Mouse (Mus musculus) adrenal gland, adult 18-20 months (tissue): ENCODE data around the gene Arpc2. TPM values are rescaled to one million over a fixed set of nuclear protein-coding genes. Genes with fewer than 3 reads are reported as not detected.

ENCODE experiments used
- DNase-seq, 2 experiments: peaks; one replicate each; pipeline ENCODE4 v3.0.0; 2021 to 2022; ENCODE audit warnings: low spot score in 2 of 2
- long read RNA-seq, 2 experiments: library from polyadenylated mRNA; stranded (forward); transcript quantifications; one replicate each; pipeline ENCODE4 v2.0.0; 2021
- total RNA-seq, 2 experiments: library from RNA; stranded (reverse); gene quantifications; 1 replicate in 1 of 2; 2 replicates in 1 of 2; pipeline ENCODE4 v1.2.3; 2021

The Arpc2 gene
- 100 to 1,000 TPM; 174 to 191 TPM for total RNA-seq
- long read RNA-seq, experiment 1, transcript Arpc2-201 (10 exons, 1,404 nt) = major isoform, 96 of 161 reads
- long read RNA-seq, experiment 1, transcript Arpc2-203 (11 exons, 1,439 nt) = minor isoform, 52 of 161 reads
- long read RNA-seq, experiment 1, partial matches to known transcripts = 4 of 161 reads
- long read RNA-seq, experiment 1, other reads (novel, unspliced or antisense) = 9 of 161 reads
- long read RNA-seq, experiment 2, transcript Arpc2-203 (11 exons, 1,439 nt) = major isoform, 171 of 352 reads
- long read RNA-seq, experiment 2, transcript Arpc2-201 (10 exons, 1,404 nt) = minor isoform, 135 of 352 reads
- long read RNA-seq, experiment 2, partial matches to known transcripts = 27 of 352 reads
- long read RNA-seq, experiment 2, other reads (novel, unspliced or antisense) = 17 of 352 reads

DNA sequence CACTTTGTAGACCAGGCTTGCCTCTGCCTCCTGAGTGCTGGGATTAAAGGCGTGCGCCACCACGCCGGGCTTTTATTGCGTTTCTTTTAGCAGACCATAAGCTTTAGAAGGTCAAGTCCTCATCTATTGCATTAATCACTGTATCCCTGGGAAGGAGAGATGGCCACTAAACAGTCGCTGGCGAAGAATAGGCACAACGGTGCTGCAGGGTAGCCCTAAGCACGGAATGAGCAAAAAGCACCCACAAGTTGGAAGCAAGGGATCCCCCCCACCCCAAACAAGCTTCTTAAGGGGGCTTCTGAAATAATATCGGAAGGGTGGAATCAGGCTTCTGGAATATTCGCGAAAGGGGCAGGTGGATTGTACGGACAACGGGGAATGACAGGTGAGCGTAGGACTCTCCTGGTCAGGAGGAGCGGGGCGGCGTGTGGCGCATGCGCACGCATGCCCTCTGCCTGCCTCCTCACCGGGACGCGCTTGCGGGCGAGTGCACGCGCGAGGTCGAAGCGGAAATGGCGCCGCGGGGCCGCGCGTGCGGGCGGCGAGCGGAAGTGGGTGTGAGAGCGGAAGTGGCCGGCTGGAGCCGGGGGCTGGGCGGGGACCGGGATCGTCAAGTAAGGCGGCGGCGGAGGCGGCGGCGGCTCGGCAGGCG is at the start of gene Arpc2:
TSS of gene Arpc2 (plus strand) at position 147 of the 652 bp plus-strand sequence.
- peak; percentile 97 to 99 for DNase-seq

DNA sequence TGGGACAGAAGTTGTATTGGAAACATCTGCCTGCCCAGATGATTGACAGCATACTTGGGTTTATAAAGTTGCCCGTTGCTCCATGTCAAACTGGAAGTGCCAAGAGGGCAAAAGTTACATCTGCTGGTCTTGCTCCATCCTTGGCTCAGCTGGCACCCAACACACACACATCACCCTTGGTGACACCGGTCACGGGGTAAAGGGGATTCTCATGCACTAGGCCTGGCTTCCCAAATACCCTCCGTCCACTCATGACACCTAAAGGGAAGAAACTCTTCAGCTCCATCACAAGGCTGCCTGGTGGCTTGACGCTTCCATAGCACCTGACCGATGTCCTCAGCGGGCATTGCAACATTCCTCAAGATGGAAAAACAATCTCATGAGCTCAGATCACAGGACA is 45.4 kb upstream of the Arpc2 start:
- DNase-seq = no peak

DNA sequence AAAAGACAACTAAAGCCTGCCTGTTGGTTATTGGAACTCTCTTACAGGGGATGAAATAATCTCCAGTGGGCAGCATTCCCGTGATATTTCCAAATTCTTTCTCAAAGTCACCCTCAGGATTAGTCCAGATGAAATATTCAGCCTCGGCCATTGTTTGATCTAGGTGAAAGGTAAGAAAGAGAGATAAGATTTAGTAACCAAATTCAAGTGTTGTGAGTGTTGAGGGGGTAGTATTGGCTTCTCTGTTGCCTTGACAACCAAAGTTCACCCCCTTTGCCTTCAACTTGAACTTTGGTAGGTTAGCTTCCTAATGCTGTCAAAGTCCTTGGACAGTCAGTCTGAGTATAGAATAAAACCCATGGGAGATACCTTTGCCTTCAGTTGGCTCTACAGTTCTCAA is 43.2 kb upstream of the Arpc2 start:
- no peak for DNase-seq

DNA sequence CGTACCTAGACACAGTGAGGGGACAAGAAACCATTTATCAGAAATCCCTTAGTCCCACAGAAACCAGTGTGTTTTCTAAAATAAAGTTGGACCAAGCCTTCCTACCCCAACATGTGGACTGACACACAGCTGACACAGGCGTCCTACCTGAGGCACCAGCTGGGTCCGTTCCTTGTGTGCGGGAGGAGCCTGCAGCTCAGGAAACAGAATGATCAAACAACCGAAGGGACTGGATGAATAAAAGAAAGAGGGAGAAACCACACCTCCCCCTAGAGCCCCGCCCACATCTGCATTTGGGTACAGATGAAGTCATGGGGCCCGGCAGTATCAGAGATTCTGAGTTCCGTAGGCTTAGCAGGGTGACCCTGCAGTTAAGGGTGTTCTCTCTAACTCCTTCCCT is 41.4 kb upstream of the Arpc2 start, which contains the start of gene Cxcr1:
TSS of gene Cxcr1 (minus strand) at position 187 of the 400 bp plus-strand sequence.
- no peak for DNase-seq

DNA sequence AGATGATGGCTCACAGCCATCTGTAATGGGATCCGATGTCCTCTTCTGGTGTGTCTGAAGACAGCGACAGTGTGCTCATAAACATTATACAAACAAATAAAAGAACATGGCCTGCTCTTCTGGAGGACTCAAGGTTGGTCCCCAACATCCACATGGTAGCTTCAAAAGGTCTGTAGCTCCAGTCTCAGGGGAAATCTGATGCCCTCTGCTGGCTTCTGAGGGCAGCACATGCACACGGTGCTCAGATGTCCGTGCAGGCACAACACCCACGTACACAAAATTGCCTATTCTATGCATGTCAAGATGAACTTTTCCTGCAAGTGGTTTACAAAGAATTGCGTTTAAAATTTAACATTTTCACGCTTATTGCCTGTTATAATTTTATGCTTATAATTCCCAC is 39.9 kb upstream of the Arpc2 start:
- no peak for DNase-seq

DNA sequence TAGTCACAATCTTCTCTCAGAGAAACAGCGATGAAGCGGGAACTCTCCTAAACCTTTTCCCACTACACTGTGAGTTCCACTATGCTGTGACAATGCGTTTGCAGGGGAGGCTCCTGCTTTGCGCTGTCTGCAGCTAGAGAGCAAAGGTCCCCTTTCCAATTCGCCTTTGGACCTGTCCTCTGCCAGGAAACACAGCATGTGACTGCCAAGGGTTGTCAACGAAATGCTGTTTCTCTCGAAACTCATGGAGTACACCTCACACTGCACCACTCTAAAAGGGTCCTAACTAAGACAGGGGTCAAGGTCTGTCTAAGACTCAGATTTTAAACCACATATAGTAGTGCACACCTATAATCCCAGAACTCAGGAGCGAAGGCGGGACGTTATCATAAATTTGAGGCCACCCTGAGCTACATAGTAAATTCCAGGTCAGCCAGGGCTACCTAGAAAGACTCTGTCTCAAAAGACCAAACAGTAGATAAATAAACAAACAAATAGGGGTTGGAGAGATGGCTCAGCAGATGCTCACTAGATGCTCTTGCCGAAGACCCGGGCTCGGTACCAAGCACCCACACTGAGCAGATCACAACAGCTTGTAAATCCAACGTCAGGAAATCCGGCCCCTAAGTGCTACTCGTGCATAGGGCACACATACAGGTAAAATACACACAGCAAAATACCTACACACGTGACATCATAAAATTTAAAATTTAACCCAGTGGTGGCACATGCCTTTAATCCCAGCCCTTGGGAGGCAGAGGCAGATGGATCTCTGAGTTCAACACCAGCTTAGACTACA is 39.1 kb upstream of the Arpc2 start:
- no peak for DNase-seq

DNA sequence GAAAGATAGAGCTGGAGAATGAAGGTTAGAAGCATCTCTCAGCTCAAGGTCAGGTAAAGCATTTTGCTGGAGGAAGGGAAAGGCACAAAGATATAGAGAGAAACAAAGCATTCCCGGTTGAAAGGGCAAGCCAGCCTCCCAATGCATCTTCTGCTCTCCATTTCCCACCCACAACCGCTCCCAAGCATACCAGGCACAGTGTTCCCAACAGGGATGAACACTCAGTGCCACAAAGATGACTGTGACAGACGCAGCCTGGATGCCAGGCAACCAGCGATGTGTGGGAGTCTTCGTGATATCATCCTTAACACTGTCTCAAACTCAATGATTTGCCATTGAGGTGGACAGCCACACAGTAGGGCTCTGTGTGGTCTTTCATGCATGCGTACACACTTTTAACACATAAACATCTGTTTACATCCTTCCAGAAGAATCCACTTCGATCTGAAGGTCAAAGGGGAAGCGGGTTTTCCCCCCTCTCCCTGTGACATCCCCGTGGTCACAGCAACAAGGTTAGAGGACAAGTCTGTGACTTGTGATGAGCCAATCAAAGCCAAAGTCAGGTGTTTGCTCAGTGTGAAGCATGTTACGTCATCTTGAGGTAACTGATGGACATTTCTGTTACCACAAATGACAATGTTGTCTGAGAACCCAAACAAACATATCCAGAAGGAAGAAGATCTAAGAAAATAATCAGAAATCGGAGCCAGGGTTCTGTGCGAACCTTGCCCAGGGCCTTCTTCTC is 38.0 kb upstream of the Arpc2 start:
- DNase-seq = no peak

DNA sequence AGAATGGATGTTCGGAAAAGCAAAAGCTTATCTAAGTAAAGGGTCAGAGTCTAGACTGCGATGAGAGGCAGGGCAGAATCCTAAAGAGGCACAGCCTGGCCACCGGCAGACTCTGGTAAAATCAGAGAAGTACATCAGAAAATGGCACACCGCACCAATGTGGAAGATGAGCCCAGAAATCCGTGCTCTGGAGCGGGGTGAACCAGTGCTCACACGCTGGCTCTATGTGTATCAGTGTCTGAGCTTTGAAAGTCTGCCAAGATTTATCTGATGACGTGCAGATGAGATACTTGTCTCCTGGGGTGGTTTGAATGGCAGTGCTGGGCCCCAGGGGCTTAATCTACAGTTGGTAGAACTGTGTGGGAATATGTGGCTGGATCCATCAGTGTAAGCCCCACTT is 36.8 kb upstream of the Arpc2 start:
- DNase-seq = no peak

DNA sequence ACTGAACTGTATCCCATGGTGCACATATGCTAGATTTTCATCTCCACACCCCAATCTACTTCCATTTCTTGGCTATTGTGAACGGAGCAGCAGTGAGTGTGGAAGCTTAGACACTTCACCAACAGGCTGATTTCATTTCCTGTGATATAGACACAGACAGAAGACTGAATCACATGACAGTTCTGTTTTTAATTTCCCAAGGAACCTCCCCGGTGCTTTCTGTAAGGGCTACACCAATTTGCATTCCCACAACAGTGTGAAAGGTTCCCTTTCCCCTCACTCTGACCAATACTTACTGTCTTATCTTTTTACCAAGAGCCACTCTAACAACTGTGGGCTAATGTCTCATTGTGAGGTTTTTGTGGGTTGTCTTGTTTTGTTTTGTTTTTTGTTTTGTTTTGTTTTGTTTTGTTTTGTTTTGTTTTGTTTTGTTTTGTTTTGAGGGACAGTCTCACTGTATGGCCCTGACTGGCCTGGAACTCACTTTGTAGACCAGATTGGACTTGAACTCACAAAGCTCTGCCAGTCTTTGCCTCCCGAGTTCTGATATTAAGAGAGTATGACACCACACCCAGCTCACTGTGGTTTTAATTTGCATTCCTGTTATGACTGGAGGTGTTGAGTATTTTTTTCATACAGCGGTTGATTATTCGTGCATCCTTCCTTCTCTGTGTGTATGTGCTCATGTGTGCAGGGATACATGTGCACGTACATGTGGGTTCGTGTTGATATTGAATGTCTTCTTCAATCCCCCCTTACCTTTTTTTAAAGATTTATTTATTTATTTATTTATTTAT is 34.6 kb upstream of the Arpc2 start:
- DNase-seq = no peak

DNA sequence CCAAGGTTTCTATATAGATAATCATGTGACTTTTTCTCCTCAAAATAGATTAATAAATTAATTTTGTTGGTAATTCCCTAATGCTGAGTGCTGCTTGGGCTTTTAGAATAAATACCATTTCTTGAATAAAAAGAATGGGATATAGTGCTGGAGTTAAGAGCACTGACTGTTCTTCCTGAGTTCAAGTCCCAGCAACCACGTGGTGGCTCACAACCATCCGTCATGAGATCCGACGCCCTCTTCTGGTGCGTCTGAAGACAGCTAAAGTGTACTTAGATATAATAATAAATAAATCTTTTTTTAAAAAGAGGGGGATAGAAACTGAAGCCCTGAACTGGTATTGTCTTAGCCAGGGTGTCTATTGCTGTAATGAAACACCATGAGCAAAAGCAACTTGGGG is 32.4 kb upstream of the Arpc2 start:
- no peak for DNase-seq

DNA sequence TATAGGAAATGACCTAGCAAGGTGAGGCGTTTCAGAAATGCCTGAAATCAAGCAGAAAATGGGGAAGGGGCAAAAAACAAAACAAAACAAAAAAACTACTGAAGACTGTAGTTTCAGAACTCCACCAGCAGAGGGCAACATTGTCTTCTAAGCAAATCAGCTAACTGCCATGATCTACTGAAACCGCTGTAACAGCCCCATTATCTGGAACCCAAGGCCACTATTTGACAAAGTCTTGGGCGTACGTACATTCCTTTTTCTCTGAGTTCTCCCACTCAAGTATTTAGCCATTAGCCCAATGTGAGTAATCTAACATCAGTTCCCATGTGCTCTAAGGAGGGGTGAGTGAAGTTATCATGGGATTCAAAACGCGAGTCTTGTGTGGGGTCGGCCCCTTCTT is 30.0 kb upstream of the Arpc2 start:
- DNase-seq = peak in 1 of 2 experiments; percentile 5

DNA sequence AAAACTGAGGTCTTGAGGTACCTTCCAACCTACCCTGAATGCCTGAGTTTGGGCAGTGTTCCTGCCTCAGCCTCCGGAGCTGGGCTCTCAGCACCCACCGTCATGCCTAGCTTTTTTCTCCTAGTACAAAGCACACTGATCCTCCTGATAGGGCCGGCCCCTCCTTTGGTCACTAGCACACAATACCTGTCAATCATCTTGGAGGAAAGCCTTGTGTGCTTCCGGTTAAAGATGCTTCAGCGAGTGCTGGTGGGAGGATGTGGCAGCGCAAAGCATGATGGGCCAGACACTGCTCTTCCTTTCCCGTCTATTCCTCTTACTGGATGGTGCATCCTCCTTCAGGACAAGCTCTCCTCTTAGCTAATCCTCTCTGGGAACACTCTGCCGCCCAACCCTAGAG is 29.2 kb upstream of the Arpc2 start:
- no peak for DNase-seq

DNA sequence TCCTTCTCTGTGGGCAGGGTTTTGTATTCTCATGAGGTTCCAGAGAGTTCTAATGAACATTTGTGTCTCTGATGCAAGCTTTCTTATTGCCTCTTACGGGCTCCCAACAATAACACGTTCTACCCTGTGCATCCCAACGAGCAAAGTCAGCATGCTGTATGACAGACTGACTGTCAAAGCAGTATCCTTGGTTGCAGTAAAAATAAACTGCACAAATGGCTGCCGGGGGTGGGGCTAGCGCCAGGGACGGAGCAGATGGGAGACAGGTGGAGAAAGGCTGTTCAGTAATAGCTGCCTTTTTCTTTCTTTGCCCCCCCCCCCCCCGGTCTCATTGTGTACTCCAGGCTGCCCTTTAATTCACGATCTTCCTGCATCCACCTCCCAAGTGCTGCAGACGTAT is 28.0 kb upstream of the Arpc2 start:
- DNase-seq = no peak

DNA sequence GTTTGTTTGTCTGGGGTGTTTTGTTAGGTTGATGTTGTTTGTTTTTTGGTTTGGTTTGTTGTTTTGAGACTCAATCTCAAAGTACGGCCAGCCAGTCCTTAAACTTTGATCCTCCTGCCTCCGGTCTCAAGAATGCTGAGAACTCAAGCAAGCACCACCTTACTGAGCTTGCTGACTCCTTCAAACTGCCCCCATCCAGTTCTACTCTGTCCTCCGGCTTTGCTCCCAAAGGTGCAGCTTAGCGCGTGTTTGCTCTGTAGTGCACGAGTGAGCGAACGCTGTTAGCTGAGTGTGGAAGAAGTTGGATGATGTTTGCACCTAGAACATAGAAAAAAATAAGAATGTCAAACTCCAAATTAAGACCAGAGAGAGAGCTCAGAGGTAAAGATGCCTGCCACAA is 26.9 kb upstream of the Arpc2 start:
- DNase-seq = no peak

DNA sequence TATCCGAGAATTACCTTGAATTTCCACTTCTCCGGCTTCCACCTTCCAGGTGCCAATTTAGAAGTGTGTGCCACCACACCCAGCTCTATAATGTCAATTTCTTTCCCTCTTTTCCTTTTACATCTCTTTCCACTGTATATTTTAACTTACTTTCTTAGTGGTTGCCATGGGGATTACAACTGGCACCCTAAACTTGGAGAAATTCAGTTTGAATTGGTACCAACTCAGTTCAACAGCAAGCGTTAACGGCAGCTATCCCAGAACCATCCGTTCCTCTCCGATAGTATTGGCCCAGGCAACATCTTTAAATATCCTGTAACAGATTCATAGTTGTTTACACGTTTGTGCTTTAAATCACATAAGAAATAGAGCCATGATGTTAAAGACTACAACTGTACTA is 16.0 kb upstream of the Arpc2 start:
- DNase-seq = no peak

DNA sequence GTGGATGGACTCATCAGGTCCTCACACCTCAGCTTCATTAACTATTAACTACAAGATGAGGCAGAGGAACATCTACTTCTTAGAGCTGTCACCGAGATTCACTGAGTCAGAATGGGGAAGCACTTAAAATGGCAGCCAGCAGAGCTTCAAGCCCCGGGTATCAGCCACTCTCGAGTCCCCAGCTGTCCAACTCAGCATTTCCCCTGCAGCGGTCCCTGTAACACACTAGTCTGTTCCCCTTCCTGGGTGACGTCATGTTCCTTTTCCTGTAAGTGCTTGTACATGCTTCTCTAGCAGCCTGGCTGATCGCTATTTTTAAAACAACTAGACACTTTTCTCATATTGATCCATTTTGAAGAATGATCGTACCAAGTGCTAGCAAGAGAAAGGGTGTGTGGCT is 8.6 kb upstream of the Arpc2 start:
- no peak for DNase-seq

DNA sequence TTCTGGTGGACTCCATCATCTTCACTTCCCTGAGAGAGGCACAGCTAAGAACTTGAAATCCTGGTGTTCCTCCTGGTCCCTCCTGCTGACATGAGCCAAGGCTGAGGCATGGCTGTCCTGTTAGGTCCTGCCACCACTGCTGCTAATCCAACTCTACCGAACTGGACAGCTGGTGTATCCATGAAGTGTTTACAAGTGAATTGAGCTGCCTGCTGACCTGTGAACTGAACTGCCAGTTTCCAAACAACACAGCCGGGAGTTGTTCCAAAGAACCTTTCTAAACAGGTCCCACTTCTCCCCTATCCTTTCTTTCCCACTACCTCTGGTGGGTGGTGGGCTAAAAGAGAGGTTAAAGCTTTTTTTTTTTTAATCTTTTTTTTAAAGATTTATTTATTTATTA is 5.9 kb upstream of the Arpc2 start:
- no peak for DNase-seq

DNA sequence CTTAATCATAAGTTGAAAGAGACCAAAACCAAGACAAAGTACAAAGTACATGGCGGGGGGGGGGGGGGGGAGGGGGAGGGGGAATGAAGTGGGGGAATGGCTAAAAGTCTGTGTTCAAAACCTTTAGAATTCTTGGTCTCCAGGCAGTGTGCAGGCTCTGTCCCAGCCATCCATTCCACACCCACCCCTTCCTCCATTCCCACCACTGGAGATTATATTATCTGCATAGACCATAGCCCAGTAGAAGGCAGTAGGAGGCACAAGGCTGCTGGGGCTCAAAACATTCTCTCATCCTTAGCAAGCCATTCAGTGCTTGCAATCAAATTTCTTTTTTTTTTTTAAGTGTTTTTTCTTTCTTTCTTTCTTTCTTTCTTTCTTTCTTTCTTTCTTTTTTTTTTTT is 4.9 kb upstream of the Arpc2 start:
- no peak for DNase-seq

DNA sequence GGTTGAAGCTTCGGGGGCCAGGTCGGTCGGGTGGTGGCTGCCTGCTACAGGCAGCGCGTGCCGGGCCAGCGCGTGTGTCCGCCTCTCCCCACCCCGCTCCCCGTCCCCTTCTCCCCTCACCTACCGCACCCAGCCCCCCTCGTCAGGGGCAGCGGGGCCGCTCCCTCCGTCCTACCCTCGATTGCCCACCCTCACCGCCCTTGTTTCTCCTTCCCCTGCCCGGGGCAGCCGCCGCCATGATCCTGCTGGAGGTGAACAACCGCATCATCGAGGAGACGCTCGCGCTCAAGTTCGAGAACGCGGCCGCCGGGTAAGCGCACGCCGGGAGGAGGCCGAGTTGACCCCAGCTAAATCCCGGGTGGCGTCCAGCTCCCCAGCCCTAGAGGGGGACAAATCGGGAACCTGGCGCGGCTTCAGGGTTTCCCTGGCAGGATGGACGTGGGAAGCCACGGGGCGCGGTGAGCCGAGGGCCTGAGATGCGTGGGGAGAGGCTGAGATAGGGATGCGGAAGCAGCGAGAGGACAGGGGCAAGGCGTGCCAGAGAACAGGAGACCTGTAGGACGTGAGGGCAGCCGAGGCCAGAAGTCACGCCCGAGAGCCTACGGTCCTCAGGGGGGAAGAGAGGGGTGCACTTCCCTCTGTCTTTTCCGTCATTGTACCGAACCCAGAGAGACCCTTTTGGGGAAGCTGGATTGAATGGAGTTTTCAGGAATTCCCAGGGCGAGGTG is 870 bp downstream of the Arpc2 start:
- peak in 1 of 2 experiments; percentile 33 for DNase-seq

DNA sequence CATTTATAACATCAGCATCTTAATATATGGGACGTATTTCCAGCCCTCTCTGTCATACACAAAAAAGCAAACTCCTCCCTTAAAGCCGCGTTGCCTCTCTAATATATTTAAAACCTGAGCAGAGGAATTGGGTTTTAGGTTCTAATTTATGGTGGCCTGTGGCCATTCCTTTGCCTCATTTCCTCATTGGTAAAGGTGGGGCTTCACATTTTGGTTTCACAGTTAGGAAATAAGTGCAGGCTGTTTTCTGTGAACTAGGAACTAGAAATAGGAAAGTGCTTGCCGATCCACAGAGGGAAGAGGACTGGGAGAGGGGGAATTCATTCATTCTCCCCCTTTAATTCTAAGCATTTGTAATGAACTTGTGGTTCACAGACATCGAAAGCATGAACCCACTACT is 1.8 kb downstream of the Arpc2 start:
- no peak for DNase-seq
